ENCODE assay signal across 8 mouse cellular contexts in genomic region chr16:91009942-91010529, GRCm38 (mm10). TPM values are rescaled to one million over a fixed set of nuclear protein-coding genes. Genes with fewer than 3 reads are reported as not detected.
DNase-seq lines count a peak whose midpoint lies in the region; ATAC-seq and TF ChIP-seq lines count a peak whose summit lies in the region.

No protein-coding gene starts in this region.

- peak overlapping the region; percentile 91 for H3K4me2 ChIP-seq in heart, embryonic 13.5 days
- H3K4me2 ChIP-seq in liver, embryonic 13.5 days, result peak overlapping the region; percentile 98

- intact Hi-C loops in heart, postnatal 14 days (cut with DNase I), result loop anchor here (2.0 to 5.0 kb wide), 2 partner anchors 75 to 183 kb away; partner anchors contain the start of genes Cfap298 and Eva1c
- intact Hi-C loops in gastrocnemius, postnatal 36 days (cut with DNase I), result no loop called here

- ATAC-seq in heart, embryonic 13.5 days (ENCODE audit: extremely low read depth, insufficient number of reproducible peaks, low FRiP score, low TSS enrichment), result no peak
- no peak for ATAC-seq in liver, embryonic 13.5 days (ENCODE audit: low read depth)

- 2% methylated on average over 19 of the region's 19 CpGs for WGBS in heart, embryonic 10.5 days
- under 1% methylated on average over 19 of the region's 19 CpGs for WGBS in heart, embryonic 13.5 days
- under 1% methylated on average over 19 of the region's 19 CpGs for WGBS in liver, embryonic 13.5 days (ENCODE audit: insufficient replicate concordance)
- WGBS in small intestine, adult 2 months, result 1% methylated on average over 19 of the region's 19 CpGs

- H3K4me3 ChIP-seq in heart, embryonic 10.5 days, result peak overlapping the region; percentile 88
- H3K4me3 ChIP-seq in heart, embryonic 13.5 days, result peak overlapping the region; percentile 88
- peak overlapping the region; percentile 99 for H3K4me3 ChIP-seq in liver, embryonic 13.5 days (replicated peaks)
- peak overlapping the region; percentile 90 for H3K4me3 ChIP-seq in small intestine, adult 2 months (ENCODE audit: low read depth, low read length)

- no peak for TF ChIP-seq CTCF in small intestine, adult 2 months (IDR thresholded peaks at IDR 0.05; ENCODE audit: extremely low read depth, insufficient read length, insufficient replicate concordance, low read depth, low read length)

- DNase-seq in heart, embryonic 10.5 days (ENCODE audit: low spot score), result no peak
- DNase-seq in heart, postnatal 14 days, result no peak
- peak; percentile 66 for DNase-seq in CD4-positive helper T cell, adult 2 months (ENCODE audit: low read depth, low spot score)
- DNase-seq in cerebellum, adult 9-10 months, result peak; percentile 48
- DNase-seq in liver, embryonic 13.5 days, result peak; percentile 29
- DNase-seq in gastrocnemius, postnatal 36 days, result no peak

- H3K36me3 ChIP-seq in heart, embryonic 10.5 days, result peaks cover 11% of the 10 kb centered on the region
- peaks cover 19% of the 10 kb centered on the region for H3K36me3 ChIP-seq in heart, embryonic 13.5 days
- peaks cover 20% of the 10 kb centered on the region for H3K36me3 ChIP-seq in liver, embryonic 13.5 days
- H3K36me3 ChIP-seq in small intestine, adult 2 months (ENCODE audit: control insufficient read depth, insufficient read depth, low read length), result no peaks in the 10 kb centered on the region; the same call in 1 of the 2 replicates

- peak overlapping the region; percentile 95 for H3K27ac ChIP-seq in heart, embryonic 10.5 days
- peak overlapping the region; percentile 90 for H3K27ac ChIP-seq in heart, embryonic 13.5 days (replicated peaks)
- H3K27ac ChIP-seq in liver, embryonic 13.5 days, result peak overlapping the region; percentile 95
- peak overlapping the region; percentile 4; the same call in 1 of the 2 replicates for H3K27ac ChIP-seq in small intestine, adult 2 months (ENCODE audit: insufficient read depth, low read depth, low read length)

- H3K4me1 ChIP-seq in heart, embryonic 10.5 days, result peaks cover 8% of the 10 kb centered on the region; the same call in 1 of the 2 replicates
- H3K4me1 ChIP-seq in heart, embryonic 13.5 days, result peaks cover 20% of the 10 kb centered on the region
- peaks cover 46% of the 10 kb centered on the region for H3K4me1 ChIP-seq in liver, embryonic 13.5 days (replicated peaks)
- peaks cover 5% of the 10 kb centered on the region; the same call in 1 of the 2 replicates for H3K4me1 ChIP-seq in small intestine, adult 2 months (ENCODE audit: control insufficient read depth, insufficient read depth, insufficient read length, low read length)

- peak overlapping the region; percentile 91 for H3K9ac ChIP-seq in heart, embryonic 13.5 days
- H3K9ac ChIP-seq in liver, embryonic 13.5 days, result peak overlapping the region; percentile 98

- TF ChIP-seq POLR2A in small intestine, adult 2 months (IDR thresholded peaks at IDR 0.05; ENCODE audit: low read depth, low read length), result no peak

- no peaks in the 10 kb centered on the region for H3K9me3 ChIP-seq in heart, embryonic 10.5 days
- no peaks in the 10 kb centered on the region for H3K9me3 ChIP-seq in heart, embryonic 13.5 days
- H3K9me3 ChIP-seq in liver, embryonic 13.5 days (replicated peaks), result no peaks in the 10 kb centered on the region

- no peaks in the 10 kb centered on the region for H3K27me3 ChIP-seq in heart, embryonic 10.5 days (ENCODE audit: insufficient read depth, poor library complexity, severe bottlenecking)
- no peaks in the 10 kb centered on the region for H3K27me3 ChIP-seq in heart, embryonic 13.5 days (replicated peaks)
- H3K27me3 ChIP-seq in liver, embryonic 13.5 days, result no peaks in the 10 kb centered on the region
- no peaks in the 10 kb centered on the region for H3K27me3 ChIP-seq in small intestine, adult 2 months (ENCODE audit: control insufficient read depth, insufficient read depth, low read length)

RNA-seq across cellular contexts. Expression of gene Synj1, which starts 1.1 kb away (rescaled TPM):
- polyA plus RNA-seq in heart, embryonic 10.5 days (2016; fragmentation: Nextera tagmentation; extraction: Ambion mirVana), result 14.3 and 16.5 TPM in 2 replicates
- 10 to 100 TPM; 28.6 to 32.5 TPM for total RNA-seq in heart, postnatal 14 days (2021)
- polyA plus RNA-seq in heart, embryonic 13.5 days (2015; fragmentation: Nextera tagmentation; extraction: Ambion mirVana), result 9.5 and 11.4 TPM in 2 replicates
- polyA plus RNA-seq in liver, embryonic 13.5 days (2015; fragmentation: Nextera tagmentation; extraction: Ambion mirVana), result 13.0 and 17.5 TPM in 2 replicates
- polyA plus RNA-seq in small intestine, adult 2 months (2012; rRNA removed), result 16.4 and 28.4 TPM in 2 replicates
- 10 to 100 TPM; 11.2 to 11.5 TPM for total RNA-seq in gastrocnemius, postnatal 36 days (2021)

RNA-seq across cellular contexts. Expression of gene Paxbp1, which starts 34.3 kb away (rescaled TPM):
- polyA plus RNA-seq in heart, embryonic 10.5 days (2016; fragmentation: Nextera tagmentation; extraction: Ambion mirVana), result 48.8 and 53.4 TPM in 2 replicates
- 10 to 100 TPM; 20.3 to 21.1 TPM for total RNA-seq in heart, postnatal 14 days (2021)
- 30.4 and 34.5 TPM in 2 replicates for polyA plus RNA-seq in heart, embryonic 13.5 days (2015; fragmentation: Nextera tagmentation; extraction: Ambion mirVana)
- polyA plus RNA-seq in liver, embryonic 13.5 days (2015; fragmentation: Nextera tagmentation; extraction: Ambion mirVana), result 15.8 and 19.0 TPM in 2 replicates
- 2.9 and 7.3 TPM in 2 replicates for polyA plus RNA-seq in small intestine, adult 2 months (2012; rRNA removed)
- 10 to 100 TPM in 1 of 2 experiments, 1 to 10 TPM in 1; 8.5 to 11.5 TPM for total RNA-seq in gastrocnemius, postnatal 36 days (2021)

Comparison
In these comparisons a context has a peak if more than half of its experiments do, and no peak if none do; other contexts are left out.
1. DNase-seq: peak in CD4-positive helper T cell, adult 2 months (single experiment), cerebellum, adult 9-10 months (single experiment) and liver, embryonic 13.5 days (single experiment); none in heart, embryonic 10.5 days (single experiment), heart, postnatal 14 days (0 of 2) and gastrocnemius, postnatal 36 days (0 of 2).
2. H3K27ac ChIP-seq: peak in every context shown above with its lines; median percentile 95 in heart, embryonic 10.5 days; 95 in liver, embryonic 13.5 days; 90 in heart, embryonic 13.5 days; 4 in small intestine, adult 2 months.
3. Peak in every context shown above with its lines, with median percentiles within 50 percentile points of each other: H3K4me3 ChIP-seq.